Mouse (Mus musculus) liver, embryonic 11.5 days (tissue): ENCODE results near the gene Ntm. TPM values are rescaled to one million over a fixed set of nuclear protein-coding genes. Genes with fewer than 3 reads are reported as not detected.

Source experiments
- ATAC-seq: fragments of 200-750 bp; cut with Nextera tagmentation; replicated peaks from 2 replicates; pipeline ENCODE4 v1.8.0; 2017; ENCODE audit warnings: moderate number of reproducible peaks, mild to moderate bottlenecking, moderate TSS enrichment, moderate library complexity; ENCODE audit not compliant: low FRiP score
- DNase-seq: peaks from one replicate; pipeline ENCODE4 v3.0.0-alpha.2; 2017; ENCODE audit warnings: low spot score
- H3K27ac ChIP-seq: fragments of 300-500 bp; sonication (generic); 2 replicates; pipeline ENCODE4 v1.5.1; 2014; ENCODE audit warnings: mild to moderate bottlenecking, low read depth, low read length, control low read depth
- H3K27me3 ChIP-seq: fragments of 300-500 bp; sonication (generic); replicated peaks from 2 replicates; pipeline ENCODE4 v1.6.1; 2014; ENCODE audit warnings: low read length, mixed read lengths; ENCODE audit not compliant: control insufficient read depth, insufficient read depth
- H3K36me3 ChIP-seq: fragments of 300-500 bp; sonication (generic); 2 replicates; pipeline ENCODE4 v1.6.1; 2014; ENCODE audit warnings: mild to moderate bottlenecking, low read length, moderate library complexity, mixed read lengths; ENCODE audit not compliant: control insufficient read depth, insufficient read depth
- H3K4me1 ChIP-seq: fragments of 300-500 bp; sonication (generic); replicated peaks from 2 replicates; pipeline ENCODE4 v1.6.1; 2014; ENCODE audit warnings: low read length, mixed read lengths; ENCODE audit not compliant: control insufficient read depth, insufficient read depth
- H3K4me2 ChIP-seq: fragments of 300-500 bp; sonication (generic); 2 replicates; pipeline ENCODE4 v1.6.1; 2014; ENCODE audit warnings: mild to moderate bottlenecking, control low read depth, moderate library complexity
- H3K4me3 ChIP-seq: fragments of 300-500 bp; sonication (generic); 2 replicates; pipeline ENCODE4 v1.5.1; 2014; ENCODE audit warnings: low read depth, low read length, control low read depth
- H3K9ac ChIP-seq: fragments of 300-500 bp; sonication (generic); 2 replicates; pipeline ENCODE4 v1.6.1; 2014; ENCODE audit warnings: low read depth, low read length, control low read depth
- H3K9me3 ChIP-seq: fragments of 300-500 bp; sonication (generic); 2 replicates; pipeline ENCODE4 v1.6.1; 2016; ENCODE audit warnings: low read length, inconsistent platforms, mixed read lengths; ENCODE audit not compliant: control insufficient read depth
- WGBS: fragments of 180-500 bp; shearing (Covaris S2); extraction: QIAGEN DNeasy Blood & Tissue Kit; methylation state at CpG from one replicate; pipeline ENCODE4 v1.1.7; 2014; 5-methylcytosine and 5-hydroxymethylcytosine counted together
- polyA plus RNA-seq: library from polyadenylated mRNA; unstranded; fragments of >200 nt; fragmentation: Nextera tagmentation; extraction: Ambion mirVana; gene quantifications from 2 replicates; pipeline ENCODE4 v1.2.1, GENCODE M21; 2014

Ntm gene
- polyA plus RNA-seq, 1 experiment from 2014 or later: 4.4 TPM

DNA sequence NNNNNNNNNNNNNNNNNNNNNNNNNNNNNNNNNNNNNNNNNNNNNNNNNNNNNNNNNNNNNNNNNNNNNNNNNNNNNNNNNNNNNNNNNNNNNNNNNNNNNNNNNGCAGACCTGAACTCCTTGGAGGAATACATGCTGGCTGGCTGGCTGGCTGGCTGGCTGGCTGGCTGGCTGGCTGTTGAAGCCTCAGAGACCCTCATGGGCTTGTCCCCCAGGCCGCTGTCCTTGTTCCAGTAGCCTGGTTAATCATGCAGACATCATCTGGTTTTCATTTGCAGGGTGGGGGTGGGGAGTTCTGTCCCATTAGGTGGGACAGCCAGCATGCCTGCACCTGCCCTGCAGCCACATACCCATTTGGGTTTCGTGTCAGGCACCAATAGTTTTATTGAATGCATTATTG, 129.2 kb downstream of the Ntm start:
- no peak overlapping the region for H3K27ac ChIP-seq
- H3K9me3 ChIP-seq: no peaks in the 10 kb centered on the region
- DNase-seq (no peak), ATAC-seq (no peak)
- no peaks in the 10 kb centered on the region for H3K27me3 ChIP-seq
- H3K36me3 ChIP-seq: no peaks in the 10 kb centered on the region
- no peaks in the 10 kb centered on the region for H3K4me1 ChIP-seq
- H3K9ac ChIP-seq: no peak overlapping the region
- WGBS: 48% methylated on average over 2 of the region's 2 CpGs
- H3K4me2 ChIP-seq: no peak overlapping the region
- no peak overlapping the region for H3K4me3 ChIP-seq

DNA sequence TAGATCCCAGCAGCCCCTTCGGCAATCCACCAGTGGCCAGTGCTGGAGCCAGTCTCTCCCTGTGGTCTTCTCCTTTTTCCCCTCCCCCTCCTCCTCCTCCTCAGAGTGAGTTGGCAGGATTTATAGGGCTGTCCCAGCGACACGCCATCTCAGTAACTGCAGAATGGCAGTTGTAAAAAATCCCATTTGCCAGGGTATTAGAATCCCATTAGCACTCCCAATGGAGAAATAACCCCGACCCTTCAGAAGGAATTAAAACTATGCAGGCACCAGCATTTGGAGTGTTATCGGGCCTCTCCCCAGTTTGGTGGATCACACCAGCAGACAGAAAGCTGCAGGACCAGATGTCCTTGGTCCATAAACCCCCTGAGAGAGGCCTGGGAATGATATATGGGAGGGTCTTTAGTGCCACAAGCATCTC, 135.7 kb downstream of the Ntm start:
- H3K27me3 ChIP-seq: no peaks in the 10 kb centered on the region
- no peaks in the 10 kb centered on the region for H3K9me3 ChIP-seq
- no peak overlapping the region for H3K4me2 ChIP-seq
- no peak overlapping the region for H3K4me3 ChIP-seq
- H3K36me3 ChIP-seq: no peaks in the 10 kb centered on the region
- H3K4me1 ChIP-seq: no peaks in the 10 kb centered on the region
- H3K9ac ChIP-seq: no peak overlapping the region
- DNase-seq (no peak), ATAC-seq (no peak)
- 37% methylated on average over 5 of the region's 5 CpGs for WGBS
- no peak overlapping the region for H3K27ac ChIP-seq

DNA sequence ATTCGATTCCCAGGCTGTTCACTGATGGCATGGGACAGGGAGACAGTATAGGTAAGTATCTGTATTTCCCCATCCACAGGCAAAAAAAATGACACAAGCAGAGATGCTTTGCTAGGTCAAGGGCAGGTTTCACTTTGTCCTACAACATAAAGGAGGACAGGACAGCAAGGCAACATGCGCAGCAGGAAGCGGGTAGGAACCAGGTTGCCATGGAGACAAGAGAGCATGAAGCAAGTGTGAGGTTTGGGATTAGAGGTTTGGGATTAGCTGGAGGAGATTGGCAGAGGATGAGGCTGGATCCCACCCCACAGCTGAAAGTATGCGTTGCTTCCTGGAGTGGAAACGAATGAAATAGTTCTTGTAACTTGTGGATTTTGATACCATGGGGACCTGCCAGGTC, 137.7 kb downstream of the Ntm start:
- DNase-seq (no peak), ATAC-seq (no peak)
- Histone ChIP-seq H3K36me3 (no peaks in the 10 kb centered on the region), H3K4me2 (no peak overlapping the region), H3K9me3 (no peaks in the 10 kb centered on the region), H3K9ac (no peak overlapping the region), H3K4me3 (no peak overlapping the region), H3K4me1 (no peaks in the 10 kb centered on the region), H3K27ac (no peak overlapping the region), H3K27me3 (no peaks in the 10 kb centered on the region)
- 86% methylated on average over 5 of the region's 5 CpGs for WGBS

DNA sequence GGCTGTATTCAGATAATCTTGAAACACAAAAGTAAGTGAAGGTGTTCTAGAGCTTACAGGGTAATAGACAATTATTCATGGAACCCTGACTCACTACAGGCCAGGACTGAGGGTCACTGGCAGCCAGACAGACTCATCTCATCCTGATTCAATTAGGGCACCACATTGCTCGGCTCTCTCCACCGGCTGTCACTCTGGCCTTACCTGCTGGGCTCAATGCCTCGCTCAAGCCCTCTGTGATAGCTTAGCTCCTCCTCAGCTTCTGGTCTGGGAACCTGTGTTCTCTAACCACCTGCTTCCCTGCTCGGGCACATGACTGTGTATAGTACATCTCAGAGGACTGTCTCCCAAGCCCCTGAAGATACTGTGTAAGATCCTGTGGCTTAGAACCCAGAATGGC, 139.2 kb downstream of the Ntm start:
- H3K27me3 ChIP-seq: no peaks in the 10 kb centered on the region
- no peak for ATAC-seq
- no peaks in the 10 kb centered on the region for H3K4me1 ChIP-seq
- no peaks in the 10 kb centered on the region for H3K9me3 ChIP-seq
- WGBS: 72% methylated on average over 4 of the region's 4 CpGs
- DNase-seq: no peak
- H3K4me3 ChIP-seq: no peak overlapping the region
- no peak overlapping the region for H3K9ac ChIP-seq
- no peak overlapping the region for H3K4me2 ChIP-seq
- H3K27ac ChIP-seq: no peak overlapping the region
- no peaks in the 10 kb centered on the region for H3K36me3 ChIP-seq

DNA sequence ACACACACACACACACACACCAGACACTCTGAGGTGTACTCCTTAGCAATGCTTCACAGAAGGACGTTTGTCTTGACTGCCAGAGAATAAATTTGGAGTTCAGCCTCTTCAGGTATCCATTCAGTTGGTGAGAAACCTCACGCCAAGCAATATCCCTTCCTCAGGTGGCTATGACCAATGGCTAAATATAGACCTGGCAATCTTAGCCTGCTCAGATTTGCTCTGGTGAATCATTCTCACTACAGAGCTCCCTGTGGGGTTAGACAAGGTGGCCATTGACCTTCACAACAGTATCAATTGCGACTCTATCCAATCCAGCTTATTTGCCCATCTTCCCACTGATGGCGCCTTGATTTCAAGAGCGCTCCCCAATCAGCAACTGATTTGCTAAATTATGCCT, 150.3 kb downstream of the Ntm start:
- 81% methylated on average over 5 of the region's 5 CpGs for WGBS
- no peak overlapping the region for H3K27ac ChIP-seq
- no peaks in the 10 kb centered on the region for H3K36me3 ChIP-seq
- H3K9me3 ChIP-seq: no peaks in the 10 kb centered on the region
- no peak for DNase-seq
- no peak overlapping the region for H3K4me2 ChIP-seq
- no peak for ATAC-seq
- H3K4me1 ChIP-seq: no peaks in the 10 kb centered on the region
- H3K27me3 ChIP-seq: no peaks in the 10 kb centered on the region
- H3K4me3 ChIP-seq: no peak overlapping the region
- H3K9ac ChIP-seq: no peak overlapping the region

DNA sequence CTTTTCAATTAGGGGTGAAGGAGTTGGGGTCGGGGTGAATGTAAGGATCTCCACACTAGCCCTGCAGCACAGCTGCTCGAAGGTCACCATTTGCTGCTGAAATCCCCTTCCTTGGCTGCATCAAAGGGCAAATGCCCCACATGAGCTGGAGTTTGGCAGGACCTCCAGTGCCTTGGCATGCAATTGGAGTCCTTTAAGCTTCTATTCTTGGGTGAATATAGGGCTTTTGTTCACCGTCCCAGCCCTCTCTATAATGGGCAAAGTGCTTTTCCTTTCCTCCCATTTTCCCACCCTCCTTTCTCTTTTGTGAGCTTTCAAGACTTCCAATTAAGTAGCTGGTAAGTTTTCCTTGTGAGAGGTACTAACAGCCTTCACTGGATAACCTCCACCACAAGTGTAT, 156.2 kb downstream of the Ntm start:
- Histone ChIP-seq H3K9ac (no peak overlapping the region), H3K36me3 (no peaks in the 10 kb centered on the region), H3K27me3 (no peaks in the 10 kb centered on the region), H3K27ac (no peak overlapping the region), H3K4me1 (no peaks in the 10 kb centered on the region), H3K4me3 (no peak overlapping the region), H3K4me2 (no peak overlapping the region), H3K9me3 (no peaks in the 10 kb centered on the region)
- 58% methylated on average over 3 of the region's 3 CpGs for WGBS
- DNase-seq (no peak), ATAC-seq (no peak)

DNA sequence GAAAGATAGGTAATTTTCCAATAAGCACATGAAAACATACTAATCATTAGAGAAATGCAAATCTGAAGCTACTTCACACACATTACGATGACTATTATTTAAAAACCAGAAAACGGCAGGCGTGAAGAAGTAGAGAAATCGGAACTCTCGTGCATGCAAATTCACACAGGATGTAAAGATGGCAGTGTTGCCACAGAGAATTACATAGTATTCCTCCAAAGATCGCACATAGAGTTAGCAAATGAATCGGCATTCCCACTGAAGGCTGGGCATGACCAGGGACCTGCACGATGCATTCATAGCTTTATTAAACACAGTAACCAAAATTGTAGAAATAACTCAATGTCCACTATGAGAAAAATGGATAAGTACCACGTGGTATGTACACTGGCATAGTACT, 158.5 kb downstream of the Ntm start:
- H3K4me2 ChIP-seq: no peak overlapping the region
- H3K9me3 ChIP-seq: no peaks in the 10 kb centered on the region
- 91% methylated on average over 9 of the region's 9 CpGs for WGBS
- no peak overlapping the region for H3K9ac ChIP-seq
- H3K4me3 ChIP-seq: no peak overlapping the region
- H3K36me3 ChIP-seq: no peaks in the 10 kb centered on the region
- H3K4me1 ChIP-seq: no peaks in the 10 kb centered on the region
- no peaks in the 10 kb centered on the region for H3K27me3 ChIP-seq
- no peak for DNase-seq
- no peak for ATAC-seq
- no peak overlapping the region for H3K27ac ChIP-seq

DNA sequence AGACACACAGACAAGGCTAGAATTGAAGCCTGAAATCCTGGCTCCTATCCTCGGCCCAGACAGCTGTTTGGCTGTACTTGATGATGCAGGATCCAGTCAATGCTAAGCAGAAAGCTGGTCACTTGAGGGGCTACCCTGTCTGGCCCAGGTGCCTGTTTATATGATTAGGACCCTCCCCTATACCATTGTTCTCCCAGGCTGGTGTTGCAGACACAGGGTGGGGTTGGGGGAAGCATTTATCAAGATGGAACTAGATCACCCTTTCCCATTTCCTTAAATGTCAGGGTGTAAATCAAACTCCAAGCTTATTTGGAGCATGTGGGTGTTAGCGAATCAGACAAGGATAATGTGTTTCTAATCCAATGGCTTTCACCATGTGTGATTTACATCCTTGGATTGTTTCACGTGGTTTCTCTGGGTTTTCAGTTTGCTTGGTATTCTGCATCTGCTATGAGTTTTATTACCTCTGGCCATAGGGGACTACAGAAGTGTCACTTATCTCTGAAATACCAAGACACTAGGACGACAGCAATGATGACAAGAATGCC, 159.1 kb downstream of the Ntm start:
- WGBS: 61% methylated on average over 4 of the region's 4 CpGs
- no peak overlapping the region for H3K27ac ChIP-seq
- ATAC-seq: no peak
- no peaks in the 10 kb centered on the region for H3K36me3 ChIP-seq
- H3K4me2 ChIP-seq: no peak overlapping the region
- H3K27me3 ChIP-seq: no peaks in the 10 kb centered on the region
- H3K4me3 ChIP-seq: no peak overlapping the region
- H3K9ac ChIP-seq: no peak overlapping the region
- no peaks in the 10 kb centered on the region for H3K9me3 ChIP-seq
- no peaks in the 10 kb centered on the region for H3K4me1 ChIP-seq
- no peak for DNase-seq

DNA sequence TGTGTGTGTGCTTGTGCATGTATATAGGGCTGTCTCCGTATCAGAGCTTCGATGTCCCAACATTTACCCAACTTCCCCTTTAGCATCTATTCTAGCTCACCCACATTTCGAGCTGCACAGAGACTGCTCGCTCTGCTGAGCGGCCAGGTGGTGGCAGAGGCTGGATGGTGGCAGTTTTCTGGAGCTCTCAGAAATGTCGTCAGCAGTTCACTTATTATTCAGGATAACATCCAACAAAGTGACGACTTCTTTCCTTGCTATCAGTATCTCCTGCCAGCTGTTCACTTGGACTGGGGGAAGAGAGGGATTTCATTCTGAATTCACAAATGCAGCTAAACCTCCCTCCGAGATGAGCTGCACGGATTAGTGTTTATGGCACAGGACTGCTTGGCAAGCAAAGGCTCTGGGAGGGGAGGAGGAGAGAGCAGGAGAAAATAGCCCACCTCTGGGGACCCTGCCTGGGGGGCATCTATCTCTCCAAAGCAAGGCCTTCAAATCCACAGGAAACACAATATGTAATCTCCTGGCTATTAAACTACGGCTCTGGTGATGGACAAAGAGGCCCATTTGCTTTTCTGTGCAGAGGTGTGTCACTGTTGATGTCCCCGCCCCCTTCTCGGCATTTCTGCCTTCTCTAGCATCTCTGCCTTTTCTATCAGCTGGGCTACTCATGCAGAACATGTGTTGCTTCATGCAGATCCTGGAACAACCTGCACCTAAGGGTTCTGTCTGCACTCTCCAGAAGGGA, 159.8 kb downstream of the Ntm start:
- Histone ChIP-seq H3K27ac (no peak overlapping the region), H3K9me3 (no peaks in the 10 kb centered on the region), H3K4me1 (no peaks in the 10 kb centered on the region), H3K4me3 (no peak overlapping the region), H3K36me3 (no peaks in the 10 kb centered on the region), H3K9ac (no peak overlapping the region), H3K4me2 (no peak overlapping the region), H3K27me3 (no peaks in the 10 kb centered on the region)
- DNase-seq: no peak
- WGBS: 60% methylated on average over 12 of the region's 12 CpGs
- no peak for ATAC-seq
